Mouse (Mus musculus): ENCODE measurements around the gene Syngr4. TPM values are rescaled to one million over a fixed set of nuclear protein-coding genes. Genes with fewer than 3 reads are reported as not detected.

Syngr4 gene
- 0.16 and 0.32 TPM in 2 replicates for polyA plus RNA-seq (2012; rRNA removed)

DNA sequence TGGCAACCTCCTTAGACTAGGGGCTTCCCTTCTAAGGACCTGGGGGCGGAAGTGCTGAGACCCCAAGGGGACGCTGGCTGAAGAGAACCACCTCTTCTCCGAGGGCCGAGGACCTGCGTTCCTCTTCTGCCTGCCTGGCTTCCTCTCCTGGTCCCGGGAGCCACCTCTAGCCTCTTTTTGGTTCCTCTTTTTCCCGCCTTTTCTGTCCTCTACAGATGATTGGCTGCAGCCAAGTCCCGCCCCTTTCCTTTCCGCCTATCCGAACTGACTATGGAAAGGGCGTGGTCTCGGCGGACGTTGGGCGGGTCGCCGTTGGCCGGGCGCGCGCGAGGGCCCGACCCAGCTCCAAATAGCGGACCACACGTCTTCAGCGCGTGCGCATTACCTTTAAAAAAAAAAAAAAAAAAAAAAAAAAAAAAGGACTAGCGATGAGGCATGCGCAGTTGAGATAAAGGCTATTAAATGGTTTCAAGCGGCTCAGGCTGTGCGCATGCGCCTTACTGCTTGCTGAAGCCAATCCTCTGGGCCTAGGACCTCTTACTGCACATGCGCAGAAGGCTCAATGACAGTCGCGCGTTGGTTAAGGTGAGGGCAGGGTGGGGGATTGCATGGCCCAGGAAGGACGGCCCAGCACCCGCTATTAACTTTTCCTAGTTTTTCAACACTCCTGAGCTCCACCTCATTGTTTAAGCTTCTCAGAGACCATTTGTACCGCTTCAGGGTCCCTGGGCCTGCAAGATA is at the start of gene Syngr4, which contains the start of gene Tmem143:
TSS of gene Syngr4 (minus strand) at position 198 of the 741 bp plus-strand sequence.
TSS of gene Tmem143 (plus strand) at position 425 of the 741 bp plus-strand sequence.

DNA sequence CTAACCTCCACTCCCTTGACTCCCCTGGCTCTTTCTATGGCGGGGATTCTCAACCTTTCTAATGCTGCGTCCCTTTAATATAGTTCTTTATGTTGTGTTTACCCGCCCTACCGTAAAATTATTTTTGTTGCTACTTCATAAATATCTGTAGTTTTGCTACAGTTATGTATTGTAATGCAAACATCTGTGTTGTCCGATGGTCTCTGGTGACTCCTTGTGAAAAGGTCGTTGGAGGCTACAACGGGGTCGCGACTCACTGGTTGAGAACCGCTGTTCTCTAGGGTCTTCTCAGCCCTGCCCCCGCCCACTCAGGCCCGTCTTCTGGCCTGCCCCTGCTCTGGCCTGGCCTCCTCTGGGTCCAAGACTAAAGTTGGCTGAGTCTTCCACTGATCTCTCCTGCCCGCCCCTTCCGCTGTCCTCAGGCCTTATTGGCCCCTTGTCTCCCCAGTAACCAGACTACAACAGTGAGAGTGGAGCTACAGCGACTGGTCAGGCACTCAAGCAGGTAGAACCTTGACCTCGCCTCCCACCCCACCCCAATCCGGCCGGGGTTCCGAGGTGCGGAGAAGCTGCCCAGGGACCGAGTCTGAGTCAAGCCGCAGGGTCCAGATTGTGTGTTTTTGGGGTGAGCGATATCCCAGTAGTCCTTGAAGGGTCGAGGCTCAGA is 27.4 kb upstream of the Syngr4 start, which contains the start of gene Ccdc114:
TSS of gene Ccdc114 (plus strand) at position 311 of the 667 bp plus-strand sequence.

GRCm38 (mm10) chr7:45921242-45921621 is 24.7 kb upstream of the Syngr4 start, which contains the start of gene Emp3:
Emp3 (minus strand) TSS chr7:45921404.

DNA sequence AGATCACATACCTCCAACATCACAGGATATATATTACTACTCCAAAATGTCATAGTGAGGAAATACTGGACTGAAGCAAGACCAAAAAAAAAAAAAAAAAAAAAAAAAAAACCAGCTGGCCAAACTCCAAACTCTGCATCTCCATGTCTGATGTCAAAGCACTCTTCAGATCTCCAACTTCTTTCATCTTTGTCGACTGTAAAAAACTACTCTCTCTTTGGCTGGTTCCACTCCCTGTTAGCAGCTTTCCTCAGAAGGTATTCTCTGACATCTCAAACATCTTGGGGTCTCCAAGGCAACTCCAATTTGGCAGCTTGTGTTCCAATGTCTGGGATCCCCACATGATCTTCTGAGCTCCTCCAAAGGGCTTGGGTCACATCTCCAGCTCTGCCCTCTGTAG is 18.2 kb downstream of the Syngr4 start, which contains the start of gene Grin2d:
TSS of gene Grin2d (minus strand) at position 101 of the 400 bp plus-strand sequence.

GRCm38 (mm10) chr7:45872624-45873023 is 23.9 kb downstream of the Syngr4 start, which contains the start of gene Kdelr1:
Kdelr1 (plus strand) TSS chr7:45872772.

Other genes with a start within 250 kb of the Syngr4 start
- gene Fut2, start 230.3 kb downstream of the Syngr4 start, polyA plus RNA-seq (2012; rRNA removed) = 0.04 and 0.05 TPM in 2 replicates
- gene Ntn5, start 212.7 kb downstream of the Syngr4 start, polyA plus RNA-seq (2012; rRNA removed) = 0.01 and 0.04 TPM in 2 replicates
- 0.01 and 0.02 TPM in 2 replicates for gene Sec1, start 202.3 kb downstream of the Syngr4 start, polyA plus RNA-seq (2012; rRNA removed)
- gene Car11, start 196.9 kb downstream of the Syngr4 start, polyA plus RNA-seq (2012; rRNA removed) = 0.48 and 0.74 TPM in 2 replicates
- gene Dbp, start 191.6 kb downstream of the Syngr4 start, polyA plus RNA-seq (2012; rRNA removed) = 0.84 and 0.87 TPM in 2 replicates
- gene Rpl18, start 181.3 kb downstream of the Syngr4 start, polyA plus RNA-seq (2012; rRNA removed) = 485 and 498 TPM in 2 replicates
- 9.6 and 10.4 TPM in 2 replicates for gene Sphk2, start 178.7 kb downstream of the Syngr4 start, polyA plus RNA-seq (2012; rRNA removed)
- gene Fam83e, start 175.5 kb downstream of the Syngr4 start, polyA plus RNA-seq (2012; rRNA removed) = 0.14 and 0.16 TPM in 2 replicates
- gene Spaca4, start 170.9 kb downstream of the Syngr4 start, polyA plus RNA-seq (2012; rRNA removed) = not detected in 2 replicates
- 0.06 and 0.10 TPM in 2 replicates for gene Lmtk3, start 113.0 kb downstream of the Syngr4 start, polyA plus RNA-seq (2012; rRNA removed)
- 0.13 and 0.35 TPM in 2 replicates for gene Sult2b1, start 112.0 kb downstream of the Syngr4 start, polyA plus RNA-seq (2012; rRNA removed)
- 15.6 and 16.9 TPM in 2 replicates for gene Cyth2, start 82.1 kb downstream of the Syngr4 start, polyA plus RNA-seq (2012; rRNA removed)
- gene Kcnj14, start 71.9 kb downstream of the Syngr4 start, polyA plus RNA-seq (2012; rRNA removed) = 0.07 and 0.11 TPM in 2 replicates
- 8.0 and 8.4 TPM in 2 replicates for gene Grwd1, start 65.8 kb downstream of the Syngr4 start, polyA plus RNA-seq (2012; rRNA removed)
- gene Kdelr1, start 23.9 kb downstream of the Syngr4 start, polyA plus RNA-seq (2012; rRNA removed) = 101 and 102 TPM in 2 replicates
- 0.10 and 0.12 TPM in 2 replicates for gene Grin2d, start 18.3 kb downstream of the Syngr4 start, polyA plus RNA-seq (2012; rRNA removed)
- gene Tmem143, start 227 bp upstream of the Syngr4 start, polyA plus RNA-seq (2012; rRNA removed) = 11.3 and 12.3 TPM in 2 replicates
- 32.1 and 34.4 TPM in 2 replicates for gene Emp3, start 24.7 kb upstream of the Syngr4 start, polyA plus RNA-seq (2012; rRNA removed)
- gene Ccdc114, start 27.4 kb upstream of the Syngr4 start, polyA plus RNA-seq (2012; rRNA removed) = 1.1 and 1.6 TPM in 2 replicates
- gene Abcc6, start 133.6 kb upstream of the Syngr4 start, polyA plus RNA-seq (2012; rRNA removed) = 27.5 and 31.7 TPM in 2 replicates
- gene Nomo1, start 137.0 kb upstream of the Syngr4 start, polyA plus RNA-seq (2012; rRNA removed) = 13.0 and 17.8 TPM in 2 replicates
- 0.01 TPM in 2 replicates for gene Kcnj11, start 204.1 kb upstream of the Syngr4 start, polyA plus RNA-seq (2012; rRNA removed)

Data from liver, embryonic 18 days (tissue).